Mouse (Mus musculus): ENCODE data around the gene Vwa8.

Vwa8 gene

DNA sequence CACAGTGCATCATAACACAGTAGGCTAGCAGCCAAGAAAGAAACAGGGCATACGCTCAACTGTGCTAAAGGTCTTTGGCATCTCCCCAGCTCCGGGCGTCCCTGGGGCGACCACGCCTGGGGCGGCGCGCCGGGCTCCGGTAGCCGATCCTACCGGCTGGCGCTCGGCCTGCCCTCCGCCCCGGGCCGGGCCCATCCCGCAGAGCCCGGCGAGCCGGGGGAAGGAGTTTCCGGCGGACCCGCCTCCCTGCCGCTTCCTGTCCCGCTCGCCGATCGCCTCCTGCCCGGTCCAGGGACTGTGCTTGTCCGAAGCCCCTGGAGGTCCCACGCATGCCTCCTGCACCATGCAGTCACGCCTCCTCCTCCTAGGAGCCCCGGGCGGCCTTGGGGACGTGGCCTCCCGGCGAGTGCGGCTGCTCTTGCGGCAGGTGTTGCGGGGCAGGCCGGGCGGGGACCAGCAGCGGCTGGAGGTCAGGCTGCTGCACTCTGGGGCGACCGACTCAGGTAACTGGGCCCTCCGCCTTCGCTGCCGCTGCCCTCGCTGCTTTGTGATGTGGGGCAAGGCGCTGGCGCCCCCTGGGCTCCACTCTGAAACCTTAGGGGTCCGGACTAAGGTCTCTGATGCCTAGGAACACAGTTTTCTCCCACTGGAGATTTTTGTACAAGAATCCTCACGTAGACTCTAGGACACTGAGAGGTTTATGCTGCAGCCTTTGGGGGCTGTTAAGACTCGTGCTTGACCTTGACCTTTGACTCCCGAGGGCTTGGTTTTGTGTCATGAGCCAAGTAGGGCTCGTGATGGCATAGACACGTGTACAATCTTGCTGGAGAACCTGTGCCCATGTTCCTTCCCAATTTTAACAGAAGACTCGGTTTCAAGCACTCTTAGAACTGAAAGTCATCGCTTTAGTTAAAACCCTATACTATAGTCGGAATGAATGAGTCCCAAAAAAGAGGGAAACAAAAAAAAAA lies at the start of gene Vwa8:
Vwa8 (plus strand) TSS at position 112 of the 971 bp plus-strand sequence.
- peak; percentile 85 for DNase-seq (ENCODE audit: low read depth)

DNA sequence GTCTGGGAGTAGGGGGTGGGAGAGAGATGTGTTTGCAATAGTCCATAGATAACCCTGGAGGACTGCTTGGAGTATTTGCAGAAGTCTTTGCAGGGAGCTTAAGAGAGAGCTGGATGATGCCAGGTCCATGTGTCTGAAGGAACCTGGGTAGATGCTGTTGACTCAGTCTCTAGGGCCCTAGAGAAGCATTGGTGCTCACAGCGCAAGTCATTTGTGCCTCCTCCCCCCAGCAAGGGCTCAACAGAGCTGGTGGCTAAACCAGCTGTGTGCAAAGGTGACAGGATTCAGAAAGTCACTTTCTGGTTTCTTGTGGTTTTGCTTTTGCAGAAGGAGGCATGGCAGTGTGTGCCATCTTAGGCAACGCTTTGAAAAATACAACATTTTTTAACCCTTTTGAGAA lies 46.5 kb upstream of the Vwa8 start:
- peak; percentile 14 for DNase-seq (ENCODE audit: low read depth)

GRCm38 (mm10) chr14:78803924-78804323 lies 44.9 kb upstream of the Vwa8 start:
- no peak for DNase-seq (ENCODE audit: low read depth)

- no peak for DNase-seq (ENCODE audit: low read depth)
These were observed 36.0 kb upstream of the Vwa8 start for GRCm38 (mm10) chr14:78812896-78813295.

DNA sequence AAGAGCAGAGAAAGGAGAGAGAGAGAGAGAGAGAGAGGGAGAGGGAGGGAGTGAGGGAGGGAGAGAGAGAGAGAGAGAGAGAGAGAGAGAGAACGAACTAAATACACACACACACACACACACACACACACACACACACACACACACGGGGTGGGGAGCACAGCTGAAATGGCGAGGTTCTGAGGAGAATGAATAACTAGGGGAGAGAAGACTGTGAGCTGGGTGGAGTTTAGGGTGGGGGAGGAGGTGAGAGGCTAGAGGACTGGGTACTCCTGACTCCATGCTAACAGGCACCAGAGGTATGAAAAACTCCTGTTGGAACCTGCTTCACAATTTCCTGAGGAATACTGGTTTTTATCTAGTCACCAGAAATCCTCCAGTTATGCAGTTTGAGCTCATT lies 32.4 kb upstream of the Vwa8 start:
- DNase-seq (ENCODE audit: low read depth), result no peak

- DNase-seq (ENCODE audit: low read depth), result no peak
These were observed 31.2 kb upstream of the Vwa8 start for GRCm38 (mm10) chr14:78817651-78818050.

DNA sequence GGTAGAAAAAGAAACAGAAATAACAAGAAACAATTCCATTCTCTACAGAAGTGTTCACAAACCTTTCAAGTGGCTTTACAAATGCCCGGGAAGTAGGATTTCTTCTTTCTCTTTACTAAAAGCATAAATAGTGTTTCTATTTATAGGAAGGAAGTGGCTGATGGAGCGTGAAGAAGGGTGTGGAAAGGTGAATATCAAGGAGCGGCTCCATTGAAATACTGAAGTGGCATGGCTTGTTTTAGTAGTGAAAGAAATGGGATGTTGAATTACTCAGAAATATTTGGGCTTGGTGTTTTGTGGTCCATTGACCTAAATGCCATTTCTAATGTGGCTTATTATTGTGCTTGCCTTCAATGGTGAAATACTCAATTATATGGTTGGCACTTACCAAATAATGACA lies 30.4 kb upstream of the Vwa8 start:
- no peak for DNase-seq (ENCODE audit: low read depth)

DNA sequence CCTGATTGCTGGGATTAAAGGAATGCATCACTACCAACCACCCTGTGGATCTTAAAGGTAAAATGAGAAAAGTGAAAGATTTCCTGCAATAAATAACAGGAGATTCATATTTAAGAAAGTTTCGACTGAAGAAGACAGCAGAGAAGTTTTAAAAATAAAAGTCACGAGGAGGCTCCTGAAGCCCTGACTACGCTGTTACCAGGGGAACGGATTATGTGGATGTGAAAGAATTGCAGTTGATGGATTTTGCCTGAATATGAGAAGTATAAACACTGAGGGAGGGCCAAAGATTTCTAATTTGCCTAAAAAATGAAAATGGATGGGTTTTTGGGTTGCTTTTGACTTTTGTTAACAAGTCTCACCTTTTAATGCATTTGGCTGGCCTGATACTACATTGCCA lies 24.8 kb upstream of the Vwa8 start:
- DNase-seq (ENCODE audit: low read depth), result no peak

GRCm38 (mm10) chr14:78824507-78824906 lies 24.3 kb upstream of the Vwa8 start:
- DNase-seq (ENCODE audit: low read depth), result no peak

DNA sequence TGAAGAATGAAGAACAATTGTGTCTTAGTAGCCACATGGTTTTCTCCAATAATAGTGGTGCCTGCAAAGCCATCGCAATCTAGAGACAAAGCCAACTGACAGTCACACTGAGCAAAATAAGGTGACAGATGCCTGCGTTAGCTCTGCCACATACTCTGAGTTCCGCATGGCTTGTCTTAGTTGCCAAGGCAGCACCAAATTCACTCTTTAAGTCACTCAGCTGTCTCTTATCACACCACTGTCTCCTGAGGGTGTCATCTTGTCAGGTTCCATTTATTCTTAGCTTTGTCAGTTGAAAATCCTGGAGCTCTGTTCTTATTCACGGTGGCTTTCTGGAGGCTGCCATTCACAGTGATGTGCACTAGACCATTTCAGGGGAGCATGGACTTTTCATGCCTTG lies 17.7 kb upstream of the Vwa8 start:
- DNase-seq (ENCODE audit: low read depth), result no peak

DNA sequence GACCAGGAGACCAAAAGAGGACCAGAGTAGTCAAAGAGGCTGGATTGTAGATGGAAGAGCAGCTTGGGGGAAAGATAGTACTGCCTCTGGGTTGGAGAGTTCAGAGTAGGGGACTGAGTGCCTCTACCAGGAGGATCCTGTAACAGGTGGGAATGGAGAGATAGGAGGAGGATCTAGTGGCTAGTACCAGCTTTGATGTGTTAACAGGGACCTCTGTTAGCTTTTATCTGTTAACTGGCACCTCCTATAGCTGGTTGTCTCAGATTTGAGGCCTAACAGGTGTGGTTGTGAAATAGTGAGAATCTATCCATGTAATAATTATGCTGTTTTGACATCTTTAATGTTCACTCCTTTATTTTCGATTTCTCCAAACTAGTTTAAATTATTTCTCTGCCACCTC lies 904 bp upstream of the Vwa8 start:
- DNase-seq (ENCODE audit: low read depth), result no peak

DNA sequence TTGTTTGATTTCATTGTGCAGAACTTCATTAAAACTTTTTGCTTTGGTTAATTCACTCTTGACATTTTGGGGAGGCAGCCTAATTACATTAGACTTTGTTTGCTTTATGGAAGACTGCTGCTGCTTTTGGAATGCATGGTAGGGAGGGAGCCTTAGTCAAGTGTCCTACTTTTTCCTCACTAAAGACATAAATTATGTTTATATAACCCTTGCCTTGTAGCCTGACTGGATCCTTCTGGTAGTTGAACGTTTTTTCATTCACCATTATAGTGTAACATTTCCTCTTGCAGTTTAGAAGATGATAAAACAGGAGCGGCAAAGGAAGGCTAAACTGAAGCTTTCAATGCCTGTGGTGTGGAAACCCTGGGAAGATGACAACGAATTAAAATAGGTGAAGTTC lies 375 bp upstream of the Vwa8 start:
- no peak for DNase-seq (ENCODE audit: low read depth)

DNA sequence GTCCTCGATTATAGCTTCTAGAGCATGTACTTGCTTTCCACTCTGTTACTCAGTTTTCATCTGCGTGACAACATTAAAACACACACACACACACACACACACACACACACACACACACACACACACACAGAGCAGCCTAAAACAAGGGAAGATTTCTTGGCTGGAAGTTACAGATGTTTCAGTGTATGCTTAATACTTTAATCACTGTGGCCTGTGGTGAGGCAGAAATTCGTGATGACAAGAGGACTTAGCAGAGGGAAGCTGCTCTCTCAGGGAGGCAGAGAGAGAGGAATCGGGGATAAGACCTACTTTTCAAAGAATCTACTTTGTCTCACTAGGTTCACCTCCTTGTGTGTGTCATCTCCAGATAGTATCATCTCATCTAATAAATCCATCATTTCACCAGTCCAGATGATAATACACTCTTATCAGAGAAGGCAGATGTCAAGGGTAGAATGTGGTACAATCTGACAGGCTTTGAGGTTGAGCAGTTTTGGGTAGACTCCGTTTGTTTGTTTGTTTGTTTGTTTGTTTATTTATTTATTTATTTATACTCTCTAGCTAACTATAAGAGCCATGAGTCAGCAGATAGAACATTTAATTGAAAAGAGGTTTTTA lies 1.2 kb downstream of the Vwa8 start:
- peak; percentile 51 for DNase-seq (ENCODE audit: low read depth)

- no peak for DNase-seq (ENCODE audit: low read depth)
These were observed 1.8 kb downstream of the Vwa8 start for GRCm38 (mm10) chr14:78850666-78851065.

GRCm38 (mm10) chr14:78851366-78851765 lies 2.5 kb downstream of the Vwa8 start:
- DNase-seq (ENCODE audit: low read depth), result no peak

DNA sequence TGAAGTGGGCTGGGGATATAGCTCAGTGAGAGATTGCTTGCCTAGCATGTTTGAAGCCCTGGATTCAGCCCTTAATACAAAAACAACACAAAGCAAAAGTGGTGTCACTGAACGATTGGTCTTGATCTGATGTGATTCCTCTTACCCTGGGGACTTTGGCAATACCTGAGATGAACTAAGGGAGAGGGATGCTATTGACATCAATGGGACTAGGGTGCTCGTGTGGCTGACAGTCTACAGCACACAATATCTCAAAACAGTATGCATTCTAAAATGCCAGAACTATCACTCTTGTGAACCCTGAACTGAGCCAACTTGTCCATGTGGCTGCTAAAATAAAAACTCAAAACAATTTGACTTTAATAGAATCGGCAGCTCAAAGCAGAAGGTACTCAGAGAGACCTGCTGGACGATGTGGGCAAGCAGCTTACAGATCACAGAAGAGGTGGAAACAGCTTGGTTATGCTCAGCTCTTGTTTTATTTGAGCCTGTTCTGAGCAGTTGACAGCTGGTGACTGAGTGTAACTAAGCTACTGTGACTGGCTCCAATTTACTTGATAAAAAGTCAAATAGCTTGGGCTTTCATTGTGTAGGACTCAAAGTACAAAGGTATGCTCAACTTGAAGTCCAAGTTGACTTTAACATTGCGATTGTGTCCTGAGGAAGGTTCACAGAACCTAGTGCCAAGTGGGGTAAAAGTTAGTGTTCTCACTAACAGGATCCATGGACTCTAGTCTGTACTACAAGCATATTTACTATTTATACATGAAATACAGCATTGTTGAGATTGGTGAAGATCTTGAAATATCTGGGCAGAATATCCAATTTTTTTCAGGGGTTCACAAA lies 3.8 kb downstream of the Vwa8 start:
- DNase-seq (ENCODE audit: low read depth), result no peak

GRCm38 (mm10) chr14:78861156-78861555 lies 12.3 kb downstream of the Vwa8 start:
- DNase-seq (ENCODE audit: low read depth), result no peak

GRCm38 (mm10) chr14:78870036-78870435 lies 21.2 kb downstream of the Vwa8 start:
- no peak for DNase-seq (ENCODE audit: low read depth)

- no peak for DNase-seq (ENCODE audit: low read depth)
These were observed 28.3 kb downstream of the Vwa8 start for GRCm38 (mm10) chr14:78877176-78877575.

DNA sequence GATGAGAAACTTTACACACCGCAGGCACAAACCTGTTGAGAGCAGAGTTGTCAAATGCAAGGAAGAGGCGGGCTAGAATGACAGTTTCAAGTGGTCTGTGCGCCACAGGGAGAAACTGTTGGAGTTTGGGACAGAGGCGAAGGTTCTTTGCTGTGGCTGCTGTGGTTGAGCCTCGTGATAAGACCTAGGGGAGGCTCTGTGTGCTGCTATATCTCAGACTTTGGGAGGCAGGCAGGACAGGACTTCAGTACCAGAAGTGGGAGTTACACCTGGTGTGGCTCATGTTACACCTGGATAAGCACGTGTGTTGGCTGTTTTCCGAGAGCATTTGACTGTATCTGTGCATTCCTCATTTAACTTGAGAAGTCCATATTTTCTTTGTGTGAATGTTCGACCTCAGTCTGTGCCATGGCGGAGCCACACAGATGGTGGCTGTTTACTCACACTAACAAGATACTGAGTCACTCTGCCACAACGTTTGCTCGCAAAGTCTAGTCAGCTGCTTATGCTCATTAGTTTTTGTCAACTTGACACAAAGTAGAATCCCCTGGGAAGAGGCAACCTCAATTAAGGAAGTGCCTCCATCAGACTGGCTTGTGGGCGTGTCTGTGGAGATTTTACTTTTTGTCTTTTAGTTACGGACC lies 29.7 kb downstream of the Vwa8 start:
- no peak for DNase-seq (ENCODE audit: low read depth)

- DNase-seq (ENCODE audit: low read depth), result no peak
These were observed 32.0 kb downstream of the Vwa8 start for GRCm38 (mm10) chr14:78880879-78881278.

DNA sequence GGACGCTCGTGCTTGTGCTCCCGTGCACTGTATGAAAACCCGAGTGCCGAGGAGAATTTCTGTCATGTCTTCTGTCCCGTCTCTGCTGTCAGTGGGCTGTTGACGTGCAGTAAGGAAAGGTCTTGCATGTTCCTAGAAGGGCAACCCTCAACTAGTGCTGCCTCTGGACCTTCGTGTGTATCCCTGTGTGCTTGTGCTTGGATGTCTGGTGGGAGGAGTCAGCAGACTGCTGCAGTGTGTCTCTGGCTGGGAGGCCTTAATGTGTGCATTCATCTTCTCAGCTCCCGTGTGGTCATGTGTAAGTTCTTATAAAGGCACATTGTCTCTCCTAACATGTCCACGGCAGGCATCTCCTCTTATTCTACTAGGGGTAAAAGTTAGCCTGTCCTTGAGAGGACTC lies 32.7 kb downstream of the Vwa8 start:
- DNase-seq (ENCODE audit: low read depth), result no peak
